Mouse (Mus musculus) liver, embryonic 14.5 days (tissue): ENCODE measurements around the gene Tnfsf9.

ENCODE experiments used
- CTCF ChIP-seq: IDR thresholded peaks from 2 replicates; pipeline ENCODE4 v1.5.1; 2016; ENCODE audit warnings: antibody characterized with exemption, low read depth, control low read depth
- EP300 ChIP-seq: IDR thresholded peaks from 2 replicates; pipeline ENCODE4 v1.6.1; 2016; ENCODE audit warnings: antibody characterized with exemption, low read depth

DNA sequence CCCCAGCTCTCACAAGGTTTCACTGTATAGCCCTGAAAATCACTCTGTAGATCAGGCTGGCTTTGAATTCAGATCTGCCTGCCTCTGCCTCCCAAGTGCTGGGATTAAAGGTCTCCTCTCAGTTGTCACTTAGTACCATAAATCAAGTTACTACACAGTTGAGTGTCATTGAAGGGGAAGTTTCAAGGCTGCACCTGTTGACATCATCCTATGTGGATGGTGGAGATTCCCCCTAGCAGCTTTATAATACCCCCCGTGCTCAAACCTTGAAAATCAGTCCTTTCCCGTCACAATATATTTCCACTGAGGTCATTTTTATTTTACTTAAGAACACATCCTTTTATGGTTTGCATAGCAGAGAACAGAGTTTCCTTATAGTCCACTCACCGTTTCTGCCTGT is 38.6 kb downstream of the Tnfsf9 start:
- no peak for TF ChIP-seq CTCF
- no peak for TF ChIP-seq EP300
